Comparison of ENCODE assay signal across 14 mouse cellular contexts in genomic region chr6:126599201-126599995, GRCm38 (mm10). TPM values are rescaled to one million over a fixed set of nuclear protein-coding genes. Genes with fewer than 3 reads are reported as not detected.
DNase-seq lines count a peak whose midpoint lies in the region; ATAC-seq lines count a peak whose summit lies in the region.
"Had no signal": no experiment of that assay in that cellular context is flagged by ENCODE, and none has a peak within 500 bp of the region (broad histone marks: within the 10 kb centered on the region; RNA-seq: fewer than 3 reads in every experiment).

No protein-coding gene starts in this region.

- no peak for DNase-seq in cerebellum, postnatal 4 days (ENCODE audit: low spot score in 2 of 2)
- peak; percentile 30 to 76 for DNase-seq in left cerebral cortex, postnatal 14 days (ENCODE audit: low spot score in 2 of 2)
- DNase-seq in left cerebral cortex, adult 11 months (ENCODE audit: low spot score), result no peak
- peak; percentile 76 to 83 for DNase-seq in cerebellum, adult 18-20 months
- peak; percentile 22 to 40 for DNase-seq in kidney, postnatal 4 days
- no peak for DNase-seq in forebrain, embryonic 14.5 days (ENCODE audit: low spot score)
- DNase-seq: gastrocnemius, postnatal 10 days had no signal

- H3K27me3 ChIP-seq in forebrain, embryonic 14.5 days (replicated peaks; ENCODE audit: control insufficient read depth, insufficient read depth, low read length), result no peaks in the 10 kb centered on the region
- H3K27me3 ChIP-seq: hindbrain, embryonic 12.5 days had no signal

- no peak overlapping the region for H3K27ac ChIP-seq in forebrain, embryonic 14.5 days (ENCODE audit: low read depth, low read length)
- H3K27ac ChIP-seq: embryonic facial prominence, embryonic 12.5 days; hindbrain, embryonic 12.5 days; limb, embryonic 10.5 days; macrophage had no signal

- H3K4me2 ChIP-seq in forebrain, embryonic 14.5 days (ENCODE audit: low read length), result no peak overlapping the region
- H3K4me2 ChIP-seq: embryonic facial prominence, embryonic 12.5 days; hindbrain, embryonic 12.5 days had no signal

- no peaks in the 10 kb centered on the region for H3K9me3 ChIP-seq in forebrain, embryonic 14.5 days (replicated peaks; ENCODE audit: control insufficient read depth, low read length)
- H3K9me3 ChIP-seq: embryonic facial prominence, embryonic 12.5 days; hindbrain, embryonic 12.5 days; limb, embryonic 10.5 days had no signal

- no peak overlapping the region for H3K9ac ChIP-seq in forebrain, embryonic 14.5 days (ENCODE audit: low read length)
- H3K9ac ChIP-seq: embryonic facial prominence, embryonic 12.5 days; hindbrain, embryonic 12.5 days had no signal

- 89% methylated on average over 3 of the region's 3 CpGs for WGBS in forebrain, embryonic 14.5 days

- intact Hi-C loops in left cerebral cortex, postnatal 14 days (cut with DNase I), result loop anchor here (5.0 kb wide), 1 partner anchor 43 kb away; no protein-coding TSS in a partner anchor

- H3K4me1 ChIP-seq in forebrain, embryonic 14.5 days (ENCODE audit: control insufficient read depth, insufficient read depth, low read length), result no peaks in the 10 kb centered on the region
- H3K4me1 ChIP-seq: hindbrain, embryonic 12.5 days; limb, embryonic 10.5 days had no signal

- ATAC-seq in cerebellum, adult (ENCODE audit: insufficient number of reproducible peaks, low FRiP score, low TSS enrichment), result peak; percentile 40
- no peak for ATAC-seq in activated CD4-positive, CD25-positive, alpha-beta regulatory T cell, adult 4 months
- no peak for ATAC-seq in forebrain, embryonic 14.5 days

- no peaks in the 10 kb centered on the region for H3K36me3 ChIP-seq in forebrain, embryonic 14.5 days (ENCODE audit: control insufficient read depth, insufficient read depth, low read length)
- H3K36me3 ChIP-seq: embryonic facial prominence, embryonic 12.5 days; hindbrain, embryonic 12.5 days; limb, embryonic 10.5 days had no signal

- H3K4me3 ChIP-seq in forebrain, embryonic 14.5 days (ENCODE audit: low read depth, low read length), result no peak overlapping the region
- H3K4me3 ChIP-seq: embryonic facial prominence, embryonic 12.5 days; hindbrain, embryonic 12.5 days; limb, embryonic 10.5 days had no signal

RNA-seq across cellular contexts. Expression of gene Kcna1, which starts 46.8 kb away (rescaled TPM):
- total RNA-seq in left cerebral cortex, postnatal 14 days (2021), result 10 to 100 TPM; 66.9 to 73.4 TPM
- under 1 TPM in 1 of 2 experiments, not detected in 1; 0.13 TPM for polyA plus RNA-seq in activated CD4-positive, CD25-positive, alpha-beta regulatory T cell, adult 4 months (2017; shearing (Covaris generic))
- polyA plus RNA-seq in forebrain, embryonic 14.5 days (2014; fragmentation: Nextera tagmentation; extraction: Ambion mirVana), result 2.5 and 2.8 TPM in 2 replicates
- polyA plus RNA-seq: C2C12, macrophage had no signal

Comparison
In these comparisons a context has a peak if more than half of its experiments do, and no peak if none do; other contexts are left out.
1. DNase-seq: peak in left cerebral cortex, postnatal 14 days (2 of 2), cerebellum, adult 18-20 months (2 of 2) and kidney, postnatal 4 days (2 of 2); none in cerebellum, postnatal 4 days (0 of 2), left cerebral cortex, adult 11 months (single experiment) and forebrain, embryonic 14.5 days (single experiment).